ENCODE assay signal across 8 mouse cellular contexts in genomic region chr5:18358191-18358590, GRCm38 (mm10). TPM values are rescaled to one million over a fixed set of nuclear protein-coding genes. Genes with fewer than 3 reads are reported as not detected.
DNase-seq lines count a peak whose midpoint lies in the region; ATAC-seq and TF ChIP-seq lines count a peak whose summit lies in the region.

No protein-coding gene starts in this region.

- no peak overlapping the region for H3K4me3 ChIP-seq in heart, adult 2 months
- H3K4me3 ChIP-seq in heart, embryonic 10.5 days, result no peak overlapping the region
- peak overlapping the region; percentile 78 for H3K4me3 ChIP-seq in embryonic facial prominence, embryonic 13.5 days

- no peaks in the 10 kb centered on the region for H3K79me2 ChIP-seq in heart, adult 2 months (replicated peaks; ENCODE audit: control insufficient read depth, insufficient read depth, low read length)

- TF ChIP-seq POLR2A in heart, adult 2 months (IDR thresholded peaks at IDR 0.05; ENCODE audit: insufficient read depth, low read depth, low read length), result no peak

- TF ChIP-seq EP300 in heart, adult 2 months (IDR thresholded peaks at IDR 0.05; ENCODE audit: insufficient read depth, low read depth, low read length), result no peak

- H3K36me3 ChIP-seq in heart, adult 2 months (ENCODE audit: control insufficient read depth, insufficient read depth, low read length), result no peaks in the 10 kb centered on the region; the same call in 1 of the 2 replicates
- no peaks in the 10 kb centered on the region for H3K36me3 ChIP-seq in heart, embryonic 10.5 days
- no peaks in the 10 kb centered on the region for H3K36me3 ChIP-seq in embryonic facial prominence, embryonic 13.5 days

- WGBS in heart, adult 2 months, result 22% methylated on average over 3 of the region's 3 CpGs
- 9% methylated on average over 3 of the region's 3 CpGs for WGBS in heart, embryonic 10.5 days
- WGBS in embryonic facial prominence, embryonic 13.5 days, result 10% methylated on average over 3 of the region's 3 CpGs

- no peaks in the 10 kb centered on the region for H3K27me3 ChIP-seq in heart, adult 2 months (ENCODE audit: control insufficient read depth, insufficient read depth, low read length)
- H3K27me3 ChIP-seq in heart, embryonic 10.5 days (ENCODE audit: insufficient read depth, poor library complexity, severe bottlenecking), result no peaks in the 10 kb centered on the region
- H3K27me3 ChIP-seq in embryonic facial prominence, embryonic 13.5 days, result peaks cover 5% of the 10 kb centered on the region; the same call in 1 of the 2 replicates

- intact Hi-C loops in heart, adult 2 months (cut with DNase I), result loop anchor here (5.0 kb wide), 1 partner anchor 271 kb away; no protein-coding TSS in a partner anchor

- peak; percentile 78 for TF ChIP-seq CTCF in heart, adult 2 months (IDR thresholded peaks at IDR 0.05)

- DNase-seq in heart, adult 2 months, result peak; percentile 13 to 30
- DNase-seq in heart, embryonic 10.5 days (ENCODE audit: low spot score), result no peak
- peak; percentile 75 for DNase-seq in ZHBTc4 (ENCODE audit: low read depth, low spot score)
- peak; percentile 1 for DNase-seq in induced T-regulatory cell, adult 2 months (ENCODE audit: low read depth)
- peak; percentile 43 to 63 for DNase-seq in lung, adult 18-20 months
- DNase-seq in retina, postnatal 1 day, result peak; percentile 78
- DNase-seq in spleen, adult 18-20 months, result no peak

- no peaks in the 10 kb centered on the region; the same call in 1 of the 2 replicates for H3K4me1 ChIP-seq in heart, adult 2 months (ENCODE audit: control insufficient read depth, insufficient read depth, low read length)
- peaks cover 2% of the 10 kb centered on the region; the same call in 1 of the 2 replicates for H3K4me1 ChIP-seq in heart, embryonic 10.5 days
- 0 out of 2 replicates have a peak, but pooled peaks cover 6% of the 10 kb centered on the region for H3K4me1 ChIP-seq in embryonic facial prominence, embryonic 13.5 days

- peak overlapping the region; percentile 91 for H3K4me2 ChIP-seq in embryonic facial prominence, embryonic 13.5 days

- H3K9ac ChIP-seq in heart, adult 2 months (ENCODE audit: low read depth, low read length), result no peak overlapping the region
- H3K9ac ChIP-seq in embryonic facial prominence, embryonic 13.5 days, result no peak overlapping the region

- H3K27ac ChIP-seq in heart, adult 2 months, result no peak overlapping the region
- H3K27ac ChIP-seq in heart, embryonic 10.5 days, result no peak overlapping the region
- H3K27ac ChIP-seq in embryonic facial prominence, embryonic 13.5 days, result no peak overlapping the region

- no peaks in the 10 kb centered on the region for H3K9me3 ChIP-seq in heart, embryonic 10.5 days
- peaks cover under 1% of the 10 kb centered on the region; the same call in 1 of the 2 replicates for H3K9me3 ChIP-seq in embryonic facial prominence, embryonic 13.5 days

- ATAC-seq in embryonic facial prominence, embryonic 13.5 days (ENCODE audit: insufficient number of reproducible peaks, insufficient read depth, low FRiP score, low TSS enrichment, low read depth), result no peak

RNA-seq across cellular contexts. Expression of gene Gnai1, which starts 2.0 kb away (rescaled TPM):
- 1 to 10 TPM; 6.2 to 6.4 TPM for total RNA-seq in heart, adult 2 months (2021)
- polyA plus RNA-seq in heart, adult 2 months (2012; rRNA removed), result 2.6 and 4.2 TPM in 2 replicates
- 17.8 and 21.2 TPM in 2 replicates for polyA plus RNA-seq in heart, embryonic 10.5 days (2016; fragmentation: Nextera tagmentation; extraction: Ambion mirVana)
- polyA plus RNA-seq in embryonic facial prominence, embryonic 13.5 days (2015; fragmentation: Nextera tagmentation; extraction: Ambion mirVana), result 33.4 and 34.1 TPM in 2 replicates

Comparison
In these comparisons a context has a peak if more than half of its experiments do, and no peak if none do; other contexts are left out.
1. DNase-seq: peak in heart, adult 2 months (2 of 2), ZHBTc4 (single experiment), induced T-regulatory cell, adult 2 months (single experiment), lung, adult 18-20 months (2 of 2) and retina, postnatal 1 day (single experiment); none in heart, embryonic 10.5 days (single experiment) and spleen, adult 18-20 months (0 of 2).